Mouse (Mus musculus) bone marrow, adult 2 months (tissue): ENCODE measurements around the gene Ncor1.

ENCODE experiments used
- CTCF ChIP-seq: fragments of 200-500 bp; IDR thresholded peaks from 2 replicates; pipeline ENCODE4 v1.5.1; 2011; ENCODE audit warnings: low read length, control low read depth; ENCODE audit not compliant: control insufficient read depth, insufficient read depth
- POLR2A ChIP-seq: fragments of 200-500 bp; IDR thresholded peaks from 2 replicates; pipeline ENCODE4 v1.6.1; 2011; ENCODE audit warnings: low read depth, mild to moderate bottlenecking, control low read depth, low read length, borderline replicate concordance; ENCODE audit not compliant: control insufficient read depth

GRCm38 (mm10) chr11:62305866-62306265 lies 152.5 kb downstream of the Ncor1 start:
- TF ChIP-seq POLR2A = no peak
- no peak for TF ChIP-seq CTCF
